Mouse (Mus musculus) lung, postnatal 25 days (tissue): Measurements from ENCODE around the gene Pibf1.

ENCODE experiments used
- DNase-seq: peaks from one replicate; pipeline ENCODE4 v3.0.0; 2022; ENCODE audit warnings: low spot score

The Pibf1 gene

GRCm38 (mm10) chr14:99099267-99099966 is at the start of gene Pibf1, which contains the start of gene Dis3:
Gene Pibf1, plus strand, starts transcription at chr14:99099424.
Gene Dis3, minus strand, starts transcription at chr14:99099770.
- peak; percentile 99 for DNase-seq

GRCm38 (mm10) chr14:99058959-99059586 is 40.2 kb upstream of the Pibf1 start:
- DNase-seq: no peak

GRCm38 (mm10) chr14:99060616-99061015 is 38.6 kb upstream of the Pibf1 start:
- no peak for DNase-seq

GRCm38 (mm10) chr14:99063091-99063490 is 36.1 kb upstream of the Pibf1 start:
- DNase-seq: no peak

GRCm38 (mm10) chr14:99071146-99071545 is 28.1 kb upstream of the Pibf1 start:
- no peak for DNase-seq

- no peak for DNase-seq
Measured at GRCm38 (mm10) chr14:99088947-99089346, 10.3 kb upstream of the Pibf1 start.

- DNase-seq: no peak
Measured at GRCm38 (mm10) chr14:99099967-99100587, 853 bp downstream of the Pibf1 start.

GRCm38 (mm10) chr14:99103050-99103449 is 3.8 kb downstream of the Pibf1 start:
- DNase-seq: no peak

- DNase-seq: no peak
Measured at GRCm38 (mm10) chr14:99104542-99105123, 5.4 kb downstream of the Pibf1 start.

GRCm38 (mm10) chr14:99106671-99107070 is 7.4 kb downstream of the Pibf1 start:
- DNase-seq: no peak

- no peak for DNase-seq
Measured at GRCm38 (mm10) chr14:99107631-99108187, 8.5 kb downstream of the Pibf1 start.

GRCm38 (mm10) chr14:99108762-99109161 is 9.5 kb downstream of the Pibf1 start:
- no peak for DNase-seq

- DNase-seq: no peak
Measured at GRCm38 (mm10) chr14:99117576-99117975, 18.4 kb downstream of the Pibf1 start.

- no peak for DNase-seq
Measured at GRCm38 (mm10) chr14:99121584-99122339, 22.5 kb downstream of the Pibf1 start.

GRCm38 (mm10) chr14:99124076-99124475 is 24.9 kb downstream of the Pibf1 start:
- no peak for DNase-seq

GRCm38 (mm10) chr14:99126713-99127112 is 27.5 kb downstream of the Pibf1 start:
- no peak for DNase-seq

- no peak for DNase-seq
Measured at GRCm38 (mm10) chr14:99127509-99127908, 28.3 kb downstream of the Pibf1 start.

GRCm38 (mm10) chr14:99129050-99129449 is 29.8 kb downstream of the Pibf1 start:
- no peak for DNase-seq

- no peak for DNase-seq
Measured at GRCm38 (mm10) chr14:99134048-99134447, 34.8 kb downstream of the Pibf1 start.

GRCm38 (mm10) chr14:99135761-99136160 is 36.5 kb downstream of the Pibf1 start:
- DNase-seq: no peak

- peak; percentile 31 for DNase-seq
Measured at GRCm38 (mm10) chr14:99136297-99136696, 37.1 kb downstream of the Pibf1 start.

- no peak for DNase-seq
Measured at GRCm38 (mm10) chr14:99140036-99140435, 40.8 kb downstream of the Pibf1 start.
